Mouse (Mus musculus): Measurements from ENCODE around the gene Bhmt.
"Not testable (repeated sequence)": the region's sequence is repeated elsewhere in the genome, so short reads cannot be mapped to it uniquely, and the experiment has no call there.

Bhmt gene

DNA sequence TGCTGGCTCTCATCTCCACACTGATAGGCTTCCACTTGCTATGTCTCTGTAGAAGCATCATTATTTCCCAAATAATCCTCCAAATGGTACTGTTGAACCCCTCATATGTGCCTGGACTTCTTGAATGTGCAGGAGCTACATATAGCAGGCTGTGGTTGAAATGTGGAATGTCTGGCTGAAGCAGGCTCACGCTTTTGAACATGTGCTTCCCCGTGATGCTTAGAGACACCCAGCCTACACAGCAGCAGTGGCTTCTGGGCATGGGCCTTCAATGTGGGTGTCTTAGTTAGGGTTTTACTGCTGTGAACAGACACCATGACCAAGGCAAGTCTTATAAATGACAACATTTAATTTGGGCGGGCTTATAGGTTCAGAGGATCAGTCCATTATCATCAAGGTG lies 30.1 kb downstream of the Bhmt start:
- no peak for DNase-seq (ENCODE audit: low spot score)

DNA sequence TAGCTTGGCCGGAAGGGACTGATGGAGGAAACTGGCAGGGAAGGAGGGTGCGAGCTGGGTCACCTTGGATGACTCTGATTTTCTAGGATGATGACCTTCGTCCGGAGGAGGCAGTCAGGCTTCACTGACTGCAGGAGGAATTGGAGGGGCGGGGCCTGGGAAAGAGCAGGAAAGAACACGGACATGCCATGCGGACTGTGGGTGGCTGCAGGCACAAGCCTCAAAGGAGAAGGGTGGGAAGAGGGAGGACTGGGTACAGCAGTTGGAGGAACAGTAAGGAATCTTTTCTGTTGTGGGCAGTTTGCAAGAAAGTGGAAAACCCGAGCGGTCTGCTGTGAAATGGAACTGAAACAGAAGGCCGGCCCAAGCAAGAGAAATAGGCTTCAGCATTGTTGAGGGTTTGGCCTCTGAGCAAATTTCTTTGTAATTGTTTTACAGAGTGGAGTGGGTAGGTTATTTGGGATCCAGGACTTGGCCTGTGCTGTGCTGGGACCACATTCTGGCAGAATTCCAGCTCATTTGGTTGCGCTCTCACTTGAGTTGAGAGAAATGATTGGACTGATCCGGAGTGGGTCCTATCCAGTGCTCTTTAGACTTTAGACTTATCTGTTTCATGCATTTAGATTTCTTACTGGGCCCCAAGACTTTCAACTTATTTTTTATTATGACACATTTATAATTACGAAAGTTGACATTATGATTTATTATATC lies 30.7 kb downstream of the Bhmt start:
- no peak for DNase-seq (ENCODE audit: low spot score)

DNA sequence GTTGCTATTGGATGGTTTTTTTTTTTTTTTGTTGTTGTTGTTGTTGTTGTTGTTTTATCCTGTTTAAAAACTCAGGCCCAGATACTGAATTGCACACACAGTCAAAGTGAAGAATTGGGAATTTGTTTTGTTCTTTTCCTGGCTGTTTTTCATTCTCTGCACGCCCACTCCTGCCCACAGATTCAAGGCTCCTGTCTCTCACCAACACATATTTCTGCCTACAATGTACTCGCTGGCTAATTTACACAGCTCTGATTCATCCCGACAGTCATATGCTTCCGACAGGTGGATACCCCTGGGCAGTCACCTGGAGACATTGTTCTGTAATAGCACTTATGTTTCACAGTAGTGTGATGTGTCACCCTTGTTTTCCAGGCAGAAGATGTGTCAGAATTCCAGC lies 33.1 kb downstream of the Bhmt start:
- DNase-seq (ENCODE audit: low spot score), result no peak

GRCm38 (mm10) chr13:93601527-93601926 lies 36.2 kb downstream of the Bhmt start:
- DNase-seq (ENCODE audit: low spot score), result no peak

DNA sequence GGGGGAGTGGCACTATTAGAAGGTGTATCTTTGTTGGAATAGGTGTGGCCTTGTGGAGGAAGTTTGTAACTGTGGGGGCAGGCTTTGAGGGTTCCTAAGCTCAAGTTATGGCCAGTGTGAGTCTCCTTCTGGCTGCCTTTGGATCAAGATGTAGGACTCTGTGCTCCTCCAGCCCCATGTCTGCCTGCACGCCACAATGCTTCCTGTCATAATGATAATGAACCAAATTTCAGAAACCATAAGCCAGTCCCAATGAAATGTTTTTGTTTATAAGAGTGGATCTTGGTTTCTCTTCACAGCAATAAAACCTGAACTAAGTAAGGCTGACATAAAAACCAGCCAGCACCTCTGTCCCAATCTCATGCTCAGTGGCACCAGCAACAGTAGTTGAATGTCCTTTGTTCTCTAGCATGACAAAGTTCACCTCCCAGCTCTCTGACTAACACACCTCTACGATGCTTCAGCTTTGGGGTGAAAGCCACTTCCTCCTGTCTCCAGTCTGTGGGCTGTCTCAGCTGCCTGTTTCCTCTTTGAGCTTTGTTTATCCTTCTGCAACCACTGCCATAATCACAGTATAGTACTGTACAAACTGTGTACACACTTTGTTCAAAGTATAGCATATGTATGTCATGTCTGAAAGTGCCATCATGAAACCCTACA lies 44.6 kb downstream of the Bhmt start:
- no peak for DNase-seq (ENCODE audit: low spot score)

GRCm38 (mm10) chr13:93582526-93582925 lies 55.2 kb downstream of the Bhmt start:
- DNase-seq (ENCODE audit: low spot score), result not testable (repeated sequence)

- DNase-seq (ENCODE audit: low spot score), result no peak
Observed at GRCm38 (mm10) chr13:93580431-93580830, 57.3 kb downstream of the Bhmt start.

GRCm38 (mm10) chr13:93569676-93570075 lies 68.1 kb downstream of the Bhmt start:
- no peak for DNase-seq (ENCODE audit: low spot score)
